Mouse (Mus musculus): ENCODE data around the gene Lgr6. TPM values are rescaled to one million over a fixed set of nuclear protein-coding genes. Genes with fewer than 3 reads are reported as not detected.

Gene Lgr6
- polyA plus RNA-seq, 2 experiments = 3.2 to 8.3 TPM

- 82% methylated on average over 2 of the region's 2 CpGs for WGBS
- H3K27ac ChIP-seq (replicated peaks; ENCODE audit: low read depth, low read length) = no peak overlapping the region
- ATAC-seq (ENCODE audit: low FRiP score, low read depth) = no peak
- no peak overlapping the region for H3K4me3 ChIP-seq (replicated peaks; ENCODE audit: low read length)
- no peak for TF ChIP-seq POLR2A (IDR thresholded peaks at IDR 0.05; ENCODE audit: borderline replicate concordance, extremely low read depth, insufficient read depth, insufficient read length)
- no peaks in the 10 kb centered on the region for H3K27me3 ChIP-seq (ENCODE audit: control insufficient read depth, insufficient read depth, low read length)
- no peak overlapping the region for H3K4me2 ChIP-seq (replicated peaks; ENCODE audit: low read depth, low read length, severe bottlenecking)
- no peaks in the 10 kb centered on the region for H3K9me3 ChIP-seq (ENCODE audit: control insufficient read depth, low read length)
- no peaks in the 10 kb centered on the region for H3K4me1 ChIP-seq (ENCODE audit: control insufficient read depth, insufficient read depth, low read length)
- H3K36me3 ChIP-seq (ENCODE audit: control insufficient read depth, insufficient read depth, low read length) = no peaks in the 10 kb centered on the region
- H3K9ac ChIP-seq (ENCODE audit: low read depth, low read length, severe bottlenecking) = no peak overlapping the region
- DNase-seq (ENCODE audit: low spot score) = no peak
These were observed 34.8 kb upstream of the Lgr6 start for GRCm38 (mm10) chr1:135139906-135140305.

GRCm38 (mm10) chr1:135136500-135136899 is 31.4 kb upstream of the Lgr6 start:
- no peak for TF ChIP-seq POLR2A (IDR thresholded peaks at IDR 0.05; ENCODE audit: borderline replicate concordance, extremely low read depth, insufficient read depth, insufficient read length)
- H3K4me2 ChIP-seq (replicated peaks; ENCODE audit: low read depth, low read length, severe bottlenecking) = no peak overlapping the region
- H3K27me3 ChIP-seq (ENCODE audit: control insufficient read depth, insufficient read depth, low read length) = no peaks in the 10 kb centered on the region
- no peaks in the 10 kb centered on the region for H3K9me3 ChIP-seq (ENCODE audit: control insufficient read depth, low read length)
- H3K9ac ChIP-seq (ENCODE audit: low read depth, low read length, severe bottlenecking) = no peak overlapping the region
- no peaks in the 10 kb centered on the region for H3K36me3 ChIP-seq (ENCODE audit: control insufficient read depth, insufficient read depth, low read length)
- peak; percentile 61 for DNase-seq (ENCODE audit: low spot score)
- H3K4me3 ChIP-seq (replicated peaks; ENCODE audit: low read length) = no peak overlapping the region
- 9% methylated on average over 1 of the region's 1 CpGs for WGBS
- peaks cover under 1% of the 10 kb centered on the region for H3K4me1 ChIP-seq (ENCODE audit: control insufficient read depth, insufficient read depth, low read length)
- H3K27ac ChIP-seq (replicated peaks; ENCODE audit: low read depth, low read length) = no peak overlapping the region
- peak; percentile 30; the same call in 1 of the 2 replicates for ATAC-seq (ENCODE audit: low FRiP score, low read depth)

GRCm38 (mm10) chr1:135135111-135135787 is 30.2 kb upstream of the Lgr6 start:
- Histone ChIP-seq H3K4me1 (ENCODE audit: control insufficient read depth, insufficient read depth, low read length) (peaks cover 9% of the 10 kb centered on the region), H3K4me2 (replicated peaks; ENCODE audit: low read depth, low read length, severe bottlenecking) (no peak overlapping the region), H3K27ac (replicated peaks; ENCODE audit: low read depth, low read length) (no peak overlapping the region), H3K9ac (ENCODE audit: low read depth, low read length, severe bottlenecking) (no peak overlapping the region), H3K27me3 (ENCODE audit: control insufficient read depth, insufficient read depth, low read length) (no peaks in the 10 kb centered on the region), H3K9me3 (ENCODE audit: control insufficient read depth, low read length) (no peaks in the 10 kb centered on the region), H3K4me3 (replicated peaks; ENCODE audit: low read length) (no peak overlapping the region), H3K36me3 (ENCODE audit: control insufficient read depth, insufficient read depth, low read length) (no peaks in the 10 kb centered on the region)
- DNase-seq (ENCODE audit: low spot score) (no peak), ATAC-seq (ENCODE audit: low FRiP score, low read depth) (no peak)
- WGBS = 87% methylated on average over 8 of the region's 8 CpGs
- no peak for TF ChIP-seq POLR2A (IDR thresholded peaks at IDR 0.05; ENCODE audit: borderline replicate concordance, extremely low read depth, insufficient read depth, insufficient read length)

- TF ChIP-seq POLR2A (IDR thresholded peaks at IDR 0.05; ENCODE audit: borderline replicate concordance, extremely low read depth, insufficient read depth, insufficient read length) = no peak
- H3K27ac ChIP-seq (replicated peaks; ENCODE audit: low read depth, low read length) = no peak overlapping the region
- H3K36me3 ChIP-seq (ENCODE audit: control insufficient read depth, insufficient read depth, low read length) = no peaks in the 10 kb centered on the region
- DNase-seq (ENCODE audit: low spot score) (no peak), ATAC-seq (ENCODE audit: low FRiP score, low read depth) (no peak)
- H3K9me3 ChIP-seq (ENCODE audit: control insufficient read depth, low read length) = no peaks in the 10 kb centered on the region
- H3K27me3 ChIP-seq (ENCODE audit: control insufficient read depth, insufficient read depth, low read length) = no peaks in the 10 kb centered on the region
- no peak overlapping the region for H3K9ac ChIP-seq (ENCODE audit: low read depth, low read length, severe bottlenecking)
- H3K4me3 ChIP-seq (replicated peaks; ENCODE audit: low read length) = no peak overlapping the region
- 81% methylated on average over 10 of the region's 10 CpGs for WGBS
- H3K4me2 ChIP-seq (replicated peaks; ENCODE audit: low read depth, low read length, severe bottlenecking) = no peak overlapping the region
- H3K4me1 ChIP-seq (ENCODE audit: control insufficient read depth, insufficient read depth, low read length) = peaks cover 9% of the 10 kb centered on the region
These were observed 28.8 kb upstream of the Lgr6 start for GRCm38 (mm10) chr1:135133678-135134435.

GRCm38 (mm10) chr1:135132893-135133369 is 27.9 kb upstream of the Lgr6 start:
- Histone ChIP-seq H3K9me3 (ENCODE audit: control insufficient read depth, low read length) (no peaks in the 10 kb centered on the region), H3K9ac (ENCODE audit: low read depth, low read length, severe bottlenecking) (no peak overlapping the region), H3K4me3 (replicated peaks; ENCODE audit: low read length) (no peak overlapping the region), H3K4me2 (replicated peaks; ENCODE audit: low read depth, low read length, severe bottlenecking) (no peak overlapping the region), H3K27ac (replicated peaks; ENCODE audit: low read depth, low read length) (no peak overlapping the region), H3K27me3 (ENCODE audit: control insufficient read depth, insufficient read depth, low read length) (no peaks in the 10 kb centered on the region), H3K4me1 (ENCODE audit: control insufficient read depth, insufficient read depth, low read length) (peaks cover 11% of the 10 kb centered on the region), H3K36me3 (ENCODE audit: control insufficient read depth, insufficient read depth, low read length) (no peaks in the 10 kb centered on the region)
- no peak for DNase-seq (ENCODE audit: low spot score)
- WGBS = 78% methylated on average over 9 of the region's 9 CpGs
- no peak for ATAC-seq (ENCODE audit: low FRiP score, low read depth)
- no peak for TF ChIP-seq POLR2A (IDR thresholded peaks at IDR 0.05; ENCODE audit: borderline replicate concordance, extremely low read depth, insufficient read depth, insufficient read length)

Data from limb, embryonic 14.5 days (tissue).